Mouse (Mus musculus): ENCODE data around the gene Gm9780.
"Not testable (repeated sequence)": the region's sequence is repeated elsewhere in the genome, so short reads cannot be mapped to it uniquely, and the experiment has no call there.

Gm9780 gene

DNA sequence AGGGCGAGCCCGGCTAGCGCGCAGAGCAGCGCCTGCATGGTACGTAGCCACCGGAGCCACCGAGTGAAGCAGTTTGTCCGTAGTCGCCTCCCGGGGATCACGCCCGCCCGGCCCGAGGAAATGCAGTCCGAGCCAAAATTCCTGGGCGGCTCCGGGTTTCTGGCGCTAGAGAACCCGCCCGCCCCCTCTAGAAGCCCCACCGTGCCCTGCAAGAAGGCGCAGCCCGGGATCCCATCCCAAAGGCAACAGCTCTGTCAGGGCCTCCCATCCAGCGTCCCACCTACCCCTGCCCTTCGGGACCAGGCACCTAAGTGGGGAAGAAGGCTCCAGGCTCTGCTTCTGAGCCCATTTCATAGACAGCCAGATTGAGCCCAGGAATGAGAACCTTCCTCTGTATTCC lies at the start of gene Gm9780:
TSS of gene Gm9780 (minus strand) at position 101 of the 400 bp plus-strand sequence.
- not testable (repeated sequence) for DNase-seq (ENCODE audit: low spot score)

DNA sequence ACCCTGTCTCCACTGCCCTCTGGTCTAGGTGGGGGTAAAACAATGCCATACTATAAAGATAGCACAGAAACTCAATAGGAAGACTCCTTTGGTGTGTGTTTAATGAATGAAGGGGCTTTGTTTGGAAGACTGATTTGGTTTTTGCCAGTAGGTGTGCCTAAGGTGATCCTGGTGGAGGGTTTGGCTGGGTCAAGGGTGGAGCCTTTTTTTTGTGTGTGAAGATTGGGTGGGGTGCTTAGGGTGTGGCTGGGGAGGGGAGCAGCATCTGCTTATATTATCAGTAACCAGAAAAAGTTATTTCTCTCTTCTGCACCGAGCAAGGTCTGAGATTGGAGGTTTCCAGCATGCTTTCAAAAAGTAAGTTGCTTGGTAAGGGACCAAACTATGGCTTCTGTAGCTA lies 39.5 kb upstream of the Gm9780 start, which contains the start of gene Cphx3:
TSS of gene Cphx3 (plus strand) at position 301 of the 400 bp plus-strand sequence.
- not testable (repeated sequence) for DNase-seq (ENCODE audit: low spot score)

DNA sequence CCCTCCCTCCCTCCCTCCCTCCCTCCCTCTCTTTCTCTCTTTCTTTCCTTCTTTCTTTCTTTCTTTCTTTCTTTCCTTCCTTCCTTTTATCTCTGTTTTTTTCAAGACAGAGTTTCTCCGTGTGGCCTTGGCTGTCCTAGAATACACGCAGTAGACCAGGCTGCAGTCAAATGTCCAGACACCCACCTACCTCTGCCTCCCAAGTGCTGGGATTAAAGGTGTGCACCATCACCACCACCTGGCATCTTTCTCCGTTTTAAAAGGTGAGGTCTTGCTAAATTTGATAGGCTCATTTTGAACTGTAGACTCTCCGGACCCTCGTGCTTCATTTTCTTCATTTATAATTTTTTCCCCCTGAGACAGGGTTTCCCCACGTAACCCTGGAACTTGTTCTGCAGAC lies 38.7 kb upstream of the Gm9780 start, which contains the start of gene Cphx2:
TSS of gene Cphx2 (plus strand) at position 301 of the 400 bp plus-strand sequence.
- not testable (repeated sequence) for DNase-seq (ENCODE audit: low spot score)

DNA sequence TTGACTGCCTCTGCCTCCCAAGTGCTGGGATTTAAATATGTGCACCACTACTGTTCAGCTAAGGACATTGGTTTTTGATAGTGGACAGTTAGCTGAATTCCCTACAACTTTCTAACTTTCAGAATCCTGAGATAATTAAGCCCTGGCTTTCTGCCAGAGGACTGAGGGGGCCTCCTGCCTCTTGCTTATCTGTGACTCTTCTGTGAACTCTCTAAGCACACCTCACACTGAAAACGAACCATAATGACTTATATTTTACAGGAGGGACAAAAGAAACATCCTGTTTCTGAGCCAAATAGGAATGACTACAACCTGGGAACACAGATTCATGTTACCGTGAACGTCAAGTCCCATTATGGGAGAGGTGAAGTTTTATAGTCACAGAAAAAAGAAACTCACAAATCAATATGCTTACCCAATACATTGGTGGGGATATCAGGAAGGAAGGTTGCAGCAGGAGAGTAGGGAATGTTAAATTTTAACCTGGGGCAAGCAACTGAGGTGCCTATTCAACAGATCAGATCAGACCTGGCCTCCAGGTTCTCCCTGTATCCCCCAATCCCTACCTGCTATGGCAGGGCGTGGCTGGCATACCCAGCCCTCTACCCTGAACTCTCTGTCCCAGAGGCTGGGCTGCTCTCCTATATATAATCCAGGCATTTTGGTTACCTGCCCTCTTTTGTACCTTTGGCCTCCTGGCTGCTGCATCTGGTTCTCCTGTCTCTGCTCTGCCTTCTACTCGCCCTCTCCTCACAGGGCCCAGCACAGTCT lies 34.3 kb upstream of the Gm9780 start:
- DNase-seq (ENCODE audit: low spot score): not testable (repeated sequence)

DNA sequence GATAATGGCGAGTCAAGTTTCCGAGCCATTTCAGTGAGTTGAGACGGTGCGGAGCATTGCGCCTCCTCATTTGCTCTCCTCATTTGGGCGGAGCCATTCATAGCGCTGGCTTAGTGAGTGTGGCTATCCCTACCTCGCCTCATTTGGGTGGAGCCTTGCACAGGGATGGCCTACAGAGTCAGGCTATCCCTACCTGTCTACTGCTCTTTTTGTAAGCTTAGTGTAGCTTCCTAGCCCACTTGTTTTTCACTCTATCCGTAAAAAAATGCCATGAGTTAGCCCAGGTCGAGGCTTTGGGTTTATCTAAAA lies 24.8 kb upstream of the Gm9780 start, which contains the start of gene Tmem254c:
TSS of gene Tmem254c (minus strand) at position 31 of the 309 bp plus-strand sequence.
- not testable (repeated sequence) for DNase-seq (ENCODE audit: low spot score)

DNA sequence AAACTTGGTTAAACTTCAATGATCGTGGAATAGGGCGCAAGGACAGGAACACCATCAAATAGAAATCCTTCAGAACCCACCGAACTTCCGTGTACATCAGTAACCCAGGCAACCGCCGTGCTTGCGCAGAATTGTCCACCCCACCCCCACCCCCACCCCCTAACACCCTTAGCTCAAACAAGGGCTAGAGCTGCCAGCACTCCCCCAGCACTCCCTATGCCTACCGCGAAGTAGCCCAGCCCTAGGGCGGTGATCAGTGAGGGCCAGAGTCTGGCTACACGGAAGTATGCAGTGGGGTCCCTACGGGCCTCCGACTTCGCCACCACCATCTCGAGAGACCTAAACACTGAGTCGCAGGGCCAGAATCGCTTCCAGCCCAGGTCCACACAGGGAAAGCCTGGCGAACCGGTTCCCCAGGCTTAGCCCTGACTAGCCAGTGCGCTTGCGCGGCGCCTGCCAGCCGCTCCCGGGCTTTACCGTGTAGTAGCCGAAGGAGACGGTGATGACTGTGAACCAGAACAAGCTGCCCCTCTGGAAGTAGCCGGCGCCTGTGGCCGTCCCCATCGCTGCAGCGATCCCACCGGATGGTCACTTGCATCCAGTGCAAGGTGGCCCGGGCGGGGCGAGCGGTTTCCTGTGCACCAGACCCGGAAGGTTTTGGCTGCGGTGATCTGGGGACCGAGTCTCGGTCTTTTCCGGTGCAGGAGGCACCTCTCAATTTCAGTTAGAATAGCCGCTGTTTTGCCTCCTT lies 24.2 kb upstream of the Gm9780 start:
- not testable (repeated sequence) for DNase-seq (ENCODE audit: low spot score)

DNA sequence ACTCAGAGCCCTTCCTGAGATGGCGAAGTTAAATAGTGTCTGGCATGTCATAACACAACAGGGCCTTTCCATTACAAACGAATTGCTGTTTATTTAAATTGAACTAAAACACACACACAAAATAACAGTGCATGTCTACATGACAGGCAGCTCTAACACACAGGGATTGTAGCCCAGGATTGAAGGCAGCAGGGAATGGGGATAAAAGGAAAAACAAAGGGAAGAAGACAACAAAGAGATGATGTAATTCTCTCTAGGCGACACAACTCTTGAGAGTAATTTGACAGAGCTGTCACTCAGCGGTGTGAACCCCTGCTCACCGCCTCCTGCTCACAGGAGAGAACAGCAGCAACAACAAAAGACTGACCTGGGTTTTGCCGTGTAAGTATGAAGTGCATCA lies 16.9 kb upstream of the Gm9780 start:
- DNase-seq (ENCODE audit: low spot score): not testable (repeated sequence)

DNA sequence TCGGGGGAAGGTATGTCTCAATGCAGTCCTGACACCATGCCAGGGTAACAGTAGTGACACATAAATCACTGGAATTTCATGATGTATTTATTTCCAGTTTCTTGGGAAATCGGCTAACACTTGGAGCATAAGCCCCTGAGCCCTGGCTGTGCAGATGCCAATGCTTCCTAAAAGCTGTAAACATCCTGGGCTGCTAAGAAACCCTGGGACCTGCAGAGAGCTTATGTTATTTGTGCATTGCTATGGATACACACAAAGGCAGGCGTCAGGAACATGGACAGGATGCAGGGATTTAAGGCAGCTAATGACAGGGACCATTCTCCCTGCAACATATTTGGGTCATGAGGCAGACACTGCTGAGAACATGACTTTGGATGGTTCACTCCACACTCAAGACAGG lies 15.7 kb upstream of the Gm9780 start:
- not testable (repeated sequence) for DNase-seq (ENCODE audit: low spot score)

DNA sequence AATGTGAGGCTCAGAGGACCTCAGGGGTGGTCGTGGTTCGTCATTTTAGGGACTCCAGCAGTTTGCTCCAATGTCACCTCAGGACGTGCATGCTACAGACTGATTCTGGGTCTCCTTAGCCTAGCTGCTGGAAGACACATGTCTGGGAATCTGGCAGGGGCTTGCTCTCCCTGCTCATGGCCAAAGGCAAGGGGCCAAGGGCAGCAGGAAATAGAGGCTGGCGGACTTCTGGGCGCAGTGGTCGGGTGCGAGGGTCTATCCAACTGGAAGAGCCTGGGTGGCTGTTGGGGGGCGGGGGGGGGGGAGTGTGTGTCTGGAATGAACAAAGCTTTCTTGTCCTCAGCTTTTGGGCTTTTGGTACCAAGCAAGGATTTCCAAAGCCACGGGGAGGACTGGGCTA lies 6.3 kb upstream of the Gm9780 start:
- not testable (repeated sequence) for DNase-seq (ENCODE audit: low spot score)

DNA sequence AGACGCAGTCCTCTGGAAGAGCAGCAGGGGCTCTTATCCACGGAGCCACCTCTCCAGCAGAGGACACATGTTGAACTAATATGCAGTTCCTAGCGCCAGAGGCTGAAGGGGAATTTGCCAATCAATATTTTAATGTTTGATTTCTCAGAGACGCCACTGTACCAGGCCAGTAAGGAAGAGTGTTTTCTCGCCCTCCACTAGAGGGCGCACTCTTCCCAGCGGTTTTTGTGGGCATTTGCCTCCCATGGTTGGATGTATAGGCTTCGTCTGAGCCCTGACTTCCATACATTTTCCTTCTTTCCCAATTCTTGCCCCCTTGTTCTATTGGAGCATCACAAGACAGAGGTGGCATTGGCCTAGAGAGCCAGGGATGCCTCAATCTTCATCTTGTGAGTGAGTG lies 4.5 kb upstream of the Gm9780 start:
- DNase-seq (ENCODE audit: low spot score): not testable (repeated sequence)

DNA sequence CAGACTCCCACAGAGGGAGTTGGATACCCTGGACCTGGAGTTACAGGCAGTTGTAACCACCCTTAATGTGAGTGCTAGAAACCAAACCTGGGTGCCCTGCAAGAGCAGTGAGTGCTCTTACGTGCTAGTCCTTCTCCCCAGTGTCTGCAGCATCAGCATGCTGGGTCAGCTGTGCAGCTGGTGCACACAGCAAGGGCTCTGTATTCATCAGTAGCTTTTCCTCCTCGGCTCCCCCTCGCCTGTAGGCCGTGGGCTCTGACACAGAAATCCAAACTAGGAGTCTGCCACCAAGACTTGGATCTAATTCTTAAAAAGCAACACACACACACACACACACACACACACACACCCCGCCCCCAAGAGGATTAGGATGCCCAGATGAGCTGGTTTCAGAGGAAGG lies 2.5 kb upstream of the Gm9780 start:
- not testable (repeated sequence) for DNase-seq (ENCODE audit: low spot score)

DNA sequence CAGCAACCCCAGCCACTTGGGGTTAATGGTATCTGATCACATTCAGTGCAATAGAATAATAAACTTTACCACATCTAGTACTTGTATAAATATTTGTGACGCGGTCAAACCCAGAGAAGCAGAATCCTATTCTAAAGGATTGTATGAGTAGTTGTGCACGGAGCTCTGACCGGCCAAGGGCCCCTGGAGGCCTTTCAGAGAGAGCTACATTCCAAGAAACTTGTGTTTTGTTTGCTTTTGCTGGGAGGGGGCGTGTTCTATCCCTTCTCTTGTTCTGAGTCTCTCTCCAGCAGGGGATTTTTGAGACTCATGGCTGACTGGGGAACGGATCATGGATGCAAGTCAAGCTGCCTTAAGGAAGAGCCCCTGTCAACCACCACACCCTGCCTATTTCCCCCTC lies 7.1 kb downstream of the Gm9780 start:
- DNase-seq (ENCODE audit: low spot score): not testable (repeated sequence)

DNA sequence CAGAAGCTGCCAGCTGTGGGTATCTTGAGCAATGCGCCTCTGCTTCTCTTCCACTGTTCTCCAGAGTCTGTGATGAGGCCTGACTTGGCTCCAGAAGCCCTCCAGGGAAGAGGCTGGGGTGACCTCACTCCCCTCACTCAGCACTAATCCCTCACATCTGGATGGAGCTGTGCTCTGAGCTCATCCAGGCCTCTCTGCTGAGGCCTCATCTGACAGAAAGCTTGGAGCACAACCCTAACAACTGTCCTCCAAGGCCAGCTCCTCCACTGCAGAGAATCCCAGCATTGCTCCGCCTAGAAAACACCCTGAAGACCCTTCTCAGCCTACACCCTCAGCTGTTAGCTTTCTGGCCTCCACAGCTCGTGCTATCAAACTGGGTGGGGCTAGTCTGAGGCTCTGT lies 8.1 kb downstream of the Gm9780 start:
- not testable (repeated sequence) for DNase-seq (ENCODE audit: low spot score)

DNA sequence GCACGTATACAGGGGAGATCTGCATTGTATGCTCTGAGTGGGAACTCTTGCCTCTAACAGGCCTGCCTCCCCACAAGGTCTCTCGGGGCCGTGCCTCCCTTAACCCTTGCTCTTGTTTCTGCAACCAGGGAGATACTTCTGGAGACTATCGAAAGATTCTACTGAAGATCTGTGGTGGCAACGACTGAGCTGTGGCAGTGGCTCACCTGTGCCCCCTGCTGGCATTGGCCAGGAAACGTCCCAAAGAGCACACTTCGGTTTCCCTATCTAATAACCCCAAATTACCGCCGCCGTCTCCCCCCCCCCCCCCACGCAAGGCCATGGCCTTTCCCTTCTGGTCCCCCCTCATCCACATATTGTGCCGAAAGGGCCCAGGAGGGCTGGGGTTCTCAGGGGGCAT lies 16.9 kb downstream of the Gm9780 start:
- DNase-seq (ENCODE audit: low spot score): not testable (repeated sequence)

DNA sequence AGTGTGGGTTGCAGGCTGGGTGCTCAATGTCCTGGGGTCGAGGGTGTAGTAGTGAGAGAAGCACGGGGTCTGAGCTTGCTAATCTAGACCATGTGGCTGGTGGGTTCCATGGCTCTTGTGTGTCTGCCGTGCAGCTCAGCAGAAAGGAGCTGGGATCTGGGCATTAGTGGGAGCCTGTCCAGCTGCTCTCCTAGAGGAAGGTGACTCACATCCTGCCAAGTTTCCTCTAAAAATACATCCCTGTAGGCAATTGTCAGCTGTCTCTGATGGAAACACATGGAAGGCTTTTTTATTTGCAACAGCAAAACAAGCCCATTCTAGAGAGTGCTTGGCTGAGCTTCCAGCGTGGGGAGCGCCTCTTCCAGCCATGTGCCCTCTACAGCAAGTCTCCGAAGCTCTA lies 19.7 kb downstream of the Gm9780 start:
- not testable (repeated sequence) for DNase-seq (ENCODE audit: low spot score)

DNA sequence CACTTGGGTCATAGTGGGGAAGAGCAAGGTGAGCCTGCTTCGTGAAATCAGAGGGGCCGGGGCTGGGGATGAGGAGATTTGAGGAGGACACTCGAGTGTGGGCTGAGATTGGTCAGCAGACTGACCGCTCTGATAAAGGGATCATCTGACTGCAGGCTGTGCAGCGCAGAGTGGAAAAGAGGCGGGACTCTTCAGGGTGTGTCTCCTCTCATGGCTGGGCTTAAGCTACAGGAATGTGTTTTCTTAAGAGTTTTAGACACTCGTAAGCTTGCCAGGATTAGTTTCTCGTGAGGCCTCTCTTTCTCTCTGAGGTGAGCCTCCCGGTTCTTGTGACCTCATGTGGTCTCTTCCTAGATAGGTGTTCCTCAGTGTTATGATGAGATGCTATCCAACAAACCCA lies 21.0 kb downstream of the Gm9780 start:
- DNase-seq (ENCODE audit: low spot score): not testable (repeated sequence)

DNA sequence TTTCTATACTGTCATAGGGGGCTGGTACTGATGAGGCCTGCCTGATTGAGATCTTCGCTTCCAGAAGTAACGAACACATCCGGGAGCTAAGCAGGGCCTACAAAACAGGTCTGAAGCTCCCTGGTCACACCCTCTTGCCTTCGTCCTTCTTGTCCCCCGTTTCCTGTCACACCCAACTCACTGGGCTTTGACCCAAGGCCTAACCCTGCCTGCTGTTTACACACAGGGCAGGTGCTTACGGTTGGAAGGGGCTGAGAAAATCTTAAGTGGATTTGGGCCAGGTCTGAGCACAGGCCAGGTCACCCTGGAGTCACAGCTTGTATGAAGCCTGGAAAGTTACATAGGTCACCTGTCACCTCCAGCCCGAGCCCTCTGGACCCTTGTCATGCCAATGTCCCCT lies 26.1 kb downstream of the Gm9780 start:
- not testable (repeated sequence) for DNase-seq (ENCODE audit: low spot score)

DNA sequence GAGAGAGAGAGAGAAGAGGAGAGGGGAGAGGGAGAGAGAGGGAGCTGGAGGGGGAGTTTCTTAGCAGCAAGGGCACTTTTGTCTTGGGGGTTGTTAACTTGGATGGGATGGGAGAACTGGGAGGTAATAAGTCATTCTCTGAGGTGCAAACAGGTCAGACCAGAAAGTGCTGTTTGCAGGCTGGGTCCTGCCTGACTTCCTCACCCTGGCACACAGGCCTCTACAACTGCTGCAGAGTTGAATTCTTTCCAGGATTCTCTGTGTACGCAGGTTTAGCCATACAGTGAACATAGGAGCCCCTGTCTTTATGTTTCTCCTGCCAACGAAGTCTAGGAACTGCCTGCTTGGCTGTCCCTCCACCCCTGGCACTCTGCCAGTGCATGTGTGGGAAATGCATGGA lies 35.0 kb downstream of the Gm9780 start:
- DNase-seq (ENCODE audit: low spot score): not testable (repeated sequence)

DNA sequence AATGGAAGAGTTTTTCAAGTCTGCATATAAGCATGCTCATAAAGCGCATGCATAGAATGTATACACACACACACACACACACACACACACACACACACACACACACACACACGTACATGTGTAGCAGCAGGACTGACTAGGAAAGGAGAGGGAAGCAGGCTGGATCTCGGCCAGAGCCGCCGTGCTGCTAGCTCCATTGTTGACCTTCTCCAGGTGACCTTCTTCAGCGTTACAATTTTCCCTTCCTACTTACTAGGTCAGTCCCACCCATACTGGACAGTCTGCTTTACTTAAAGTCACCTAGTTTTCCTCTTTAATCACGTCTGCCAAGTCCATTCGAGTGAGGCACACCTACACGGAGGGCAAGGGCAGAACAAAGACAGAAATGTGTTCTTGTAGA lies 60.6 kb downstream of the Gm9780 start:
- DNase-seq (ENCODE audit: low spot score): peak; percentile 37

DNA sequence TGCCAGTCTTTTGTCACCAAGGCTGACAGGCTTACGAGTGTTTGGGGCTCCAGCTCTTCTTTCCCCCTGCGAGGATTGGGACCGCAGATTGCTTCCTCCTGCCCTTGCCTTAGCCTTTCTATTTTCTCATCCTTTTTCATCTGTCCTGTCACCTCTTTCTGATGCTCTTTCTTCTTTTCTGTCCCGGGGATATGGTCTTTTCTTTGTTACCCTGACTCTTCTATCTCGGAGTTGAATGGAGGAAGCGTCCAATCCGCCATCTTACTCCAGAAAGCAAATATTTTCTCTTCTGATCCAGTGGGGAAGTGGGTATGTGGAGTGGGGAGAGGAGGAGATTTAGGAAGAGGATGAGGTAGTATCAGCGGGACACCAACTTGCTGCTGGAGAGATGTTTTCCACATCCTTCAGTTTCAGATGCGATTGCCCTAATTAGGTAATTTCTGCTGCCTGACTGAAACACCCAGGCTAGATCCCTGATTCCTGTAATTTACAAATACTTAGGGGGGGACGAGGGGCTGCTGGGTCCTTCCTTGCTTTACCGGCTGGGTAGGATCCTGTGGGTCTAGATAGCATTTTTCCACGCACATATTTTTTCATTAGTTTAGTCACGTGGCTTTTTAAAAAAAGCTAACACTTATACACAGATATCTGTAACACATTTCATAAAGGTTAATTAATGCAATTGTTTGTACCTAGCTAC lies 63.1 kb downstream of the Gm9780 start:
- DNase-seq (ENCODE audit: low spot score): not testable (repeated sequence)

DNA sequence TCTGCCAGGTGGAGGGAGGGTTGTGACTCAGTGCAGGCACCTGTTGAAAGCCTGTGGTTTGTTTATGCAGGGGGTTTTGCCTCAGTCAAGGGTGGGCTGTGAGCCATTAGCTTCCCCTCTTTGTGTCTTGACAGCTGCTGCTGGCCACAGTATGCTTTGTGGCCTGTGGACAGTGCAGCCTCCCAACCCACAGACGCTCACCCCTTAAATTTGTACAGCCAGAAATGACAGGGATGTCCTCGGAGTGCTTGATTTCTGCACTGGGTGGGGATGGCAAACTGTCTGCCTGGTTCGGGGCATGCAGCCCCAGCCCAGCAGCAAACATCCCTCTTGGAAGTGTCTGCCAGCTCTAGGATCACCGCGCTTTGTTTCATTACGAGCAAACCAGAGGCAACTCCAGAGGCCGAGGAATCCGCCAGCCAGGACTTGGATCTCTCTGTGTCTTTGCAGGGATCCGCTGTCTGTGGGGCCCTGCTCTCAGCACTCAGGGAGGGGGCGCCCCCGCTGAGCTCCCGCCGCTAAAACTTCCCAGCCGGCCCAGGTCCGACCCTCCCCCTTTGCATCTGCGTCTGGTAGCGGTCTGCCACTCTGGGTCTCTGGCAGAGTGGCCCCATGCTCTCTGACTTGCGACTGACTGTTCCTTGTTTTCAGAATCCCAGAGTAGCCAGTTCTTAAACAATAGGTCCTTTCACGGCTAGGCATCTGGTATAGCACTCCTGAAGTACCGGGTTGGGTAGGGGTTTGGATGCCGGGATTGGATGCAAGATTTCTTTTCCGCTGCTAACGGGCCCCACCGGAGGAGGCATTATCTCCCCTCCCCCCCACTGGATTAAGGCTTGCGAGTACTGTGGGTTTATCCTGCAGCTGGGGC lies 63.9 kb downstream of the Gm9780 start, which contains the start of gene Duxbl1:
TSS of gene Duxbl1 (plus strand) at position 207 of the 871 bp plus-strand sequence.
- not testable (repeated sequence) for DNase-seq (ENCODE audit: low spot score)
